In genomic region chr10:21128086-21128611, GRCm38 (mm10) we compare ENCODE assay signal across 20 mouse cellular contexts. TPM values are rescaled to one million over a fixed set of nuclear protein-coding genes. Genes with fewer than 3 reads are reported as not detected.
DNase-seq lines count a peak whose midpoint lies in the region; ATAC-seq and TF ChIP-seq lines count a peak whose summit lies in the region.
"Had no signal": no experiment of that assay in that cellular context is flagged by ENCODE, and none has a peak within 500 bp of the region (broad histone marks: within the 10 kb centered on the region; RNA-seq: fewer than 3 reads in every experiment).

No protein-coding gene starts in this region.

- H3K27me3 ChIP-seq in intestine, embryonic 14.5 days (replicated peaks; ENCODE audit: control insufficient read depth, insufficient read depth, low read length), result no peaks in the 10 kb centered on the region
- H3K27me3 ChIP-seq in intestine, postnatal 0 days (replicated peaks; ENCODE audit: control insufficient read depth, insufficient read depth, low read length), result no peaks in the 10 kb centered on the region
- H3K27me3 ChIP-seq: hindbrain, embryonic 13.5 days; limb, embryonic 12.5 days; neural tube, embryonic 12.5 days had no signal

- H3K36me3 ChIP-seq in intestine, embryonic 14.5 days (ENCODE audit: control insufficient read depth, insufficient read depth, low read length), result no peaks in the 10 kb centered on the region
- no peaks in the 10 kb centered on the region for H3K36me3 ChIP-seq in intestine, postnatal 0 days (ENCODE audit: control insufficient read depth, insufficient read depth)
- H3K36me3 ChIP-seq: hindbrain, embryonic 13.5 days; neural tube, embryonic 12.5 days had no signal

- H3K4me3 ChIP-seq in intestine, embryonic 14.5 days (ENCODE audit: low read depth, low read length), result no peak overlapping the region
- no peak overlapping the region for H3K4me3 ChIP-seq in intestine, postnatal 0 days (ENCODE audit: low read depth, low read length)
- H3K4me3 ChIP-seq: embryonic facial prominence, embryonic 10.5 days; gastrocnemius, adult 2 months; hindbrain, embryonic 13.5 days; limb, embryonic 12.5 days; midbrain, embryonic 10.5 days; neural tube, embryonic 12.5 days had no signal

- 91% methylated on average over 5 of the region's 5 CpGs for WGBS in intestine, embryonic 14.5 days
- 92% methylated on average over 5 of the region's 5 CpGs for WGBS in intestine, postnatal 0 days

- no peaks in the 10 kb centered on the region for H3K4me1 ChIP-seq in intestine, embryonic 14.5 days (replicated peaks; ENCODE audit: control insufficient read depth, insufficient read depth, low read length)
- no peaks in the 10 kb centered on the region for H3K4me1 ChIP-seq in intestine, postnatal 0 days (replicated peaks; ENCODE audit: control insufficient read depth, insufficient read depth, low read length)
- H3K4me1 ChIP-seq: embryonic facial prominence, embryonic 10.5 days; limb, embryonic 12.5 days; neural tube, embryonic 12.5 days had no signal

- no peak overlapping the region for H3K9ac ChIP-seq in intestine, embryonic 14.5 days (ENCODE audit: low read length)
- no peak overlapping the region for H3K9ac ChIP-seq in intestine, postnatal 0 days (ENCODE audit: low read depth, low read length)
- H3K9ac ChIP-seq: hindbrain, embryonic 13.5 days; limb, embryonic 12.5 days; liver, embryonic 14.5 days; neural tube, embryonic 12.5 days had no signal

- no peaks in the 10 kb centered on the region for H3K9me3 ChIP-seq in intestine, embryonic 14.5 days (ENCODE audit: control insufficient read depth, low read length)
- H3K9me3 ChIP-seq in intestine, postnatal 0 days (ENCODE audit: control insufficient read depth), result no peaks in the 10 kb centered on the region
- H3K9me3 ChIP-seq: embryonic facial prominence, embryonic 10.5 days; hindbrain, embryonic 13.5 days; limb, embryonic 12.5 days; midbrain, embryonic 10.5 days; neural tube, embryonic 12.5 days had no signal

- ATAC-seq in intestine, embryonic 14.5 days (replicated peaks; ENCODE audit: low FRiP score, low TSS enrichment, low read depth), result no peak
- ATAC-seq in intestine, postnatal 0 days, result no peak
- ATAC-seq in megakaryocyte-erythroid progenitor cell, adult 5-6 weeks (replicated peaks; ENCODE audit: low FRiP score, low TSS enrichment, poor library complexity, severe bottlenecking), result 0 out of 2 replicates have a peak, but pooled peaks have one; percentile 18

- H3K27ac ChIP-seq in intestine, embryonic 14.5 days (ENCODE audit: low read depth), result no peak overlapping the region
- H3K27ac ChIP-seq in intestine, postnatal 0 days (ENCODE audit: low read depth, low read length), result no peak overlapping the region
- H3K27ac ChIP-seq: embryonic facial prominence, embryonic 10.5 days; gastrocnemius, adult 2 months; hindbrain, embryonic 13.5 days; limb, embryonic 12.5 days; liver, embryonic 14.5 days; midbrain, embryonic 10.5 days; neural tube, embryonic 12.5 days had no signal

- no peak for TF ChIP-seq CTCF in intestine, postnatal 0 days (IDR thresholded peaks at IDR 0.05; ENCODE audit: low read depth)

- peak; percentile 13 for DNase-seq in intestine, embryonic 14.5 days (ENCODE audit: low spot score)
- DNase-seq in lung, postnatal 36 days, result peak; percentile 4
- no peak for DNase-seq in lung, postnatal 14 days
- peak; percentile 13 for DNase-seq in ZHBTc4 (ENCODE audit: low read depth, low spot score)
- no peak for DNase-seq in MN1 (ENCODE audit: low spot score)
- DNase-seq: adrenal gland, postnatal 36 days; cerebellum, adult 18-20 months; cerebellum, postnatal 36 days; gastrocnemius, adult 2 months; kidney, adult 18-20 months; right cerebral cortex, adult 18-20 months; thymus, postnatal 36 days had no signal

- no peak overlapping the region for H3K4me2 ChIP-seq in intestine, embryonic 14.5 days (ENCODE audit: low read length)
- H3K4me2 ChIP-seq in intestine, postnatal 0 days (replicated peaks; ENCODE audit: low read depth), result no peak overlapping the region
- H3K4me2 ChIP-seq: hindbrain, embryonic 13.5 days; limb, embryonic 12.5 days; neural tube, embryonic 12.5 days had no signal

RNA-seq across cellular contexts. Expression of gene Myb, which starts 32.6 kb away (rescaled TPM):
- polyA plus RNA-seq in intestine, embryonic 14.5 days (2014; fragmentation: Nextera tagmentation; extraction: Ambion mirVana), result 6.5 and 6.6 TPM in 2 replicates
- polyA plus RNA-seq in intestine, postnatal 0 days (2015; fragmentation: Nextera tagmentation; extraction: Ambion mirVana), result 2.9 and 3.0 TPM in 2 replicates
- total RNA-seq in megakaryocyte-erythroid progenitor cell, adult 5-6 weeks (2014; fragmentation: Nextera tagmentation), result 558 and 586 TPM in 2 replicates
- 527 and 574 TPM in 2 replicates for total RNA-seq in megakaryocyte-erythroid progenitor cell, adult 5-6 weeks (2017)
- total RNA-seq: gastrocnemius, adult 2 months had no signal

Comparison
In these comparisons a context has a peak if more than half of its experiments do, and no peak if none do; other contexts are left out.
1. DNase-seq: peak in intestine, embryonic 14.5 days (single experiment), lung, postnatal 36 days (single experiment) and ZHBTc4 (single experiment); none in lung, postnatal 14 days (single experiment) and MN1 (single experiment).